Mouse (Mus musculus) right cerebral cortex, postnatal 36 days (tissue): ENCODE data around the gene Atxn7l2.

Source experiments
- DNase-seq, 2 experiments: peaks; one replicate each; pipeline ENCODE4 v3.0.0; 2022; ENCODE audit warnings: low spot score in 2 of 2, mixed read lengths in 1 of 2

Gene Atxn7l2

DNA sequence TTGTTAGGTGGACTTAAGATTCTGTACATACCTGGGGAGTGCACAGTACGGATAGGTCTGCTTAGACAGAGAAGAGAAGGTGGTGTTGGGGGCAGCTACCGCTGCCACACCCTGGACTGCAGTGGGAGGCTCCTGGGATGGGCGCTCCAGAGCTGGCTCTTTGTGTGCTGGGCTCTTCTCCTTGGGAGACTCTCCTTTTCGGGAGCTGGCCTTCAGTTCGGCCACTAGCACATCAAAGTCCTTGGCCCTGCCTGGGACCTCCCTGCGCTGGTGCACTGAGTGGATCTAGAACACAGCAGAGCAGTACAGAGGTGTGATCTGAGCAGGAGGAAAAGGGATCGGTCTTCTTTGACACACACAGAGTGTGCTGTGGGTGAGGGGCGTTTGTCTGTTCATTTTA, 5.1 kb downstream of the Atxn7l2 start:
- no peak for DNase-seq

DNA sequence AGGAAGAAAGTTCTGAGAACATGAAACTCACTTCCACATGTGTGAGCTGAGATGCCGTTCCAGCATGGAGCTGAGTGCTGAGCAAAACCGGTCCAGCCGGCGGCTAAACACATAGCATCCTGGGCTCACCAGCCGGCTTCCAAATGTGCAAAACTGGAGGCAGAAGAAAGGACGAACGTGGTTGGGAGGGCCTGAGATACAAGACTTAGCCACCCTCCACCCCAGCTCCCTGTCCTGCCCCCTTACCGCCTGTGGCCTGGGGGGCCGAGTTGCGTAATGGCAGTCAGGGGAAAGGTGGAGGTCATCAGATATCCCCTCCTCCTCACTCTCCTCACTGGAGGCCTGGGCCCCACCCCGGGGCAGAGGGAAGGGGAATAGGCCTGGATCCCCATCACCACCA, 6.3 kb downstream of the Atxn7l2 start:
- no peak for DNase-seq

DNA sequence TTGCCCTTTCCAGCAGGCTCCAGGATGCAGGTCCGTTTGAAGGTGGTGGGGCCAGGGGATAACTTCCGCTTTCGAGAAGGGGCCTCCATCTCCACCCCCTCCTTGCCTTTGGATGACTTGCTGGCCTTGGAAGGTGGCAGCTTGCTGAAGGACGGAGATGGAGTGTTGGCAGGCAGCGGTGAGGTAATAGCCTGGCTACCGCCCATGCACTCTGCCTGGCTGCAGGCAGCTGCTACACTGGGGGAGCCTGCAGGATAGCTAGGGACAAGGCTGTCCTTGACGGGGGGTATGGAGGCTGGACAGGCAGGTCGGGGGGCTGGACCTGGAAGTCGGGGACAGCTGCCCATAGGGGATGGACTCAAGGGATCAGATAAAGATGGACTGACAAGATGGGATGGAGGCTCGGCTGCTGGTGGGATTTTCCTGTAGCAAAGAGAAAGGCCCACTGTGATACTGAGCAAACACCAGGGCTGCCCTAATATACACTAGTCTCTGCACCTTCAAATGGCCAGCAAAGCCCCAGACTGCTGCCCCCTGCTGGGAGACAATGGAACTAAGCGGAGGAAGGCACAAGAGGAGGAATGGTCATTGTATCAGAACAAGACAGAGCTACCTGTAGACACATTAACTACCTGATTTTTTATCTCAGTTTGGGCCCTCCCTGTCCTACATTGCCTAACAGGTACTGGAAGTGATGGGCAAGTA, 7.0 kb downstream of the Atxn7l2 start:
- peak in 1 of 2 experiments; percentile 72 for DNase-seq

DNA sequence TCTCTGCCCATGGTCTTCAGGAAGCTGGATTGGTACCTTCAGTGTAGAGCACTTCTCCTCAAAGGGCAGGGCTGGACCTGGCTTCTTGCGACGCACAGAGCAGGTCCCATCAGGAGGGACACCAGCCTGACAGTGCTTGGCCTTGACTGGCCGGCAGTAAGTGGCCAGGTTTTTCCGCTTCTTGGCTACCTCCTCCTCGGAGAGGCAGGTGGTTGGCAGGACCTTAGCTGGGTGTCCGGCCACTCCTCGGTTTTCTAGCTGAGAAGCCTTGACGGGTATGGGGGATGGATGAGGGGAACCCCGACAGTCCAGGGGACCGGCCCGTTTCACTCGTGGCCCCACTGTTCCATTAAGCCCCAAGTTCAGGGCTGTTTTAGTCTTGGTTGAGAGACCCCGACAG, 7.5 kb downstream of the Atxn7l2 start:
- no peak for DNase-seq

DNA sequence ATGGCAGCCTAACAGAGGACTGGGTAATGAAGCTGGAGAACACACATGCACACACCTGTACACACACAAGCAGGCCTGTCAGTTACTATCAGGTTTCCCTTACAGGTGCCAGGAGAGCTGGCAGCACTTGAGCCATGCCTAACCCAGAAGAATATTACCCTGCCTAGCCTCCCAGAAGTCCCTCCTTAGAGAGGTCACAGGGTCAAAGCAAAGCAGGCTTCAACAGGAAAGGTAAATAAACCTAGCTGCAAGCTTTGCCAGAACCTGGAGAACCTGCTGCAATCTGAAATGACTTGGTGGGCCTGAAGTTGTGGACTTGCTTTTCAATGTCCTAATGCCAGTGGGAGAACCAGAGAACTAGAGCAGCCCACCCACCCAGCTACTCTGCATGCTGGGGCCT, 8.2 kb downstream of the Atxn7l2 start:
- no peak for DNase-seq

DNA sequence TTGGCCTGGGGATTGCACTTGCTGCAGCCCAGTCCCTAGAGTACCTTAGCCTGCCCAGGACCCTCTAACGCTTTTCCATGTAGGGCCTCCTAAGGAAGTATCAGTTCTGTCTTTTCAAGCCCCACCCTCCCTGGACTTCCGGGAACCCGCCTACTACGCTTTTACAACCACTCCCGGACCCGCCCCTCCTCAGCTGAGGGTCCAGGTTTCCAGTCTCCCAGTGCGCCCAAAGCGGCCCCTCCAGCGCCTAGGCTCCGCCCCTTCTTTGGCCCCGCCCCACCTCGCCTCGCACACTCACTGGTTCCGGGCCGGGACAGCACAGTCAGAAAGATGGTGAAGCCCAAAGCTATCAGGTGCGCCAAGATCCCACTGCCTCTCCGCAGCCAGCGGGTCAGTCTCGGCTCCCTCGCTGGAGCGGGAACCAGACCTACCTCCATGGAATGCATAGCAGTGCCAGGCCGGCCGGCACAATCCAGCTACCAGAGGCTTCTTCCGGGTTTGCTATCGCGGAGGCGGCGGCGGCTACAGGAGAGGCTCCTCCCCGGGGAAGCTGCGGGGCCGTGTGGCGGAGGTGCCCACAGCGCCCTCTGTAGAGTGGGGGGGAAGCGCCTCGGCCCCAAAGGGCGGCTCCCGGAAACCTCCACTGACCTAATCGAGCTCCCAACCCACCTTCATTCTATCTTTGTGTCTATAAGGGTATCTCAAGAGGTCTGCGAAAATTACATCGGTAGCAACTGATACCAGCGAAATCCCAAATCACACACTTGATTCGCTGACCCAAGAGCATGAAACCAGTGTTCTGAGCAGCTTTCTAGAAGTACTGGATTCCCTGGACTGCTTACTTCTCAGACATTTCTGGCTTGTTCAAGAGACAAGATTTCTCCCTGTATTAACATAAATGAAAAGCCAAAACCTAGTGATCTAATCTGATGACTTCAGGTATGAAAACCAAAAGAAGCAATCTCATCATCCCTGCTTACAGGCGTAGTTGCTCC, 10.1 kb downstream of the Atxn7l2 start, which contains the start of gene Cyb561d1:
Gene Cyb561d1, minus strand, starts transcription at position 884 of the 995 bp plus-strand sequence.
- peak; percentile 80 to 86 for DNase-seq

DNA sequence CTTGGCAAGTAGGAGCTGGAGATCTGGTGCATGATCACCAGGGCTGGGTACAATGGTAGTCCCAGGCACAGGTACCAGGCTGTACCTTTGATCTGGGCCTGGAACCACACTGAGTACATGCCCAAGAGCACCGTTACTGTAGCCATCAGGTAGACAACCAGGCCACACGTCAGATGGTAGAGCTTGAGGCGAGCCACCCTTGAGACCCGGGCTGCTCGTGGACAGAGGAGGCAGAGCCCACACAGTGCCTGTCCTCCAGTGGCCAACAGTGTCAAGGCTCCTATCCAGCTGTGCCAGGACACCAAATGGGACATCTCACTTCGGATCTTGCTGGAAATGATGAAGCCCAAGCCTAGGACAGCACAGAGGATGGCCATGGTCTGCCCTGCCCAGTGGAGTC, 11.5 kb downstream of the Atxn7l2 start:
- DNase-seq = no peak

DNA sequence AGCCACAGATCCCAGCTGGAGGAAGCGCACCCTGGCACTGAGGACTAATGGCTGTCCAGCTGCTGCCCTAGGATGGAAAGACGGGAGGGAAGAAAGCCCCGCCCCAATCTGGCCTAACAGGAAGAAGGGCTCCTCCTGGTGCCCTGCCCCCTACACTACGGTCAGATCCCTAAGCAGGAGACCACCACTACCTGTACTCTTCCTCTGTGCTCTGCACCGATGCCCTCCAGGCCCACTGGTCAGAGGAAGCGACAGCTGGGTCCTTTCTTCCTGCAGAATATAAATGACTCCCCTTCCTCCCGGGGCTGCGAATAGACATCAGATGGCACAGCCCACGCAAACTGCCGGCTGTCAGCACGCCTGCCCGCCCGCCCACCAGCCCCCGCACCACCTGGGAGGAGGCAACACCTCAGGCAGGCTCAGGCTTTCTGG, 13.7 kb downstream of the Atxn7l2 start:
- DNase-seq = peak; percentile 77 to 84

DNA sequence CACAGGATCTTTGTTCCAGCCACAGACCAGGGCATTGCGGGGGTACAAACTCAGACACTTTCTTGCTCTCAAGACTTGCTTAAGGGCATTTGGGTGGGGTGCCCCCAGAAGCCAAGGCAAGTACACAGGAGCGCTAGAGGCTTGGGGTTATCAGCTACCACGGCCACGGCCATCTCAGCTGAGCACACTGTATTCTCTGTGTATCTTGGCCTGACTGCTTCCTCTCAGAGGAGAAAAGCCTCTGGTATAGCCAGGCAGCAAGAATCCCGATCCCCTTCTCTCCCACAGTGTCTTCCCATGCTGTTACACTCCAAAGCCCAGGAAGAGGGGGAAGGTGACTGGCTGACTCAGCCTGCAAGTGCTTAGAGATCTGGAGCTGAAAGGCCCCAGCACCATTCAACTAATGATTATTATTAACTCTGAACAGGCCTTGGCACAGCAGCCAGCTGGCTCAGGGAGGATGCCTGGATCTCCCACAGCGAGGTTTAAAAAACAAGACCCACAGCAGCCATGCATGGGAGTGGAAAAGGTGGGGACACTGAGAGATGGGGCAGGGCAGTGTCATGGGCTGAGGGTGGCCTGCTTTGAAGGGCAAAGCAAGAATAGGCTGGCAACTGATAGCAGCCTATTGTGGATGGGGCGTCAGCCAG, 14.7 kb downstream of the Atxn7l2 start:
- DNase-seq = no peak

DNA sequence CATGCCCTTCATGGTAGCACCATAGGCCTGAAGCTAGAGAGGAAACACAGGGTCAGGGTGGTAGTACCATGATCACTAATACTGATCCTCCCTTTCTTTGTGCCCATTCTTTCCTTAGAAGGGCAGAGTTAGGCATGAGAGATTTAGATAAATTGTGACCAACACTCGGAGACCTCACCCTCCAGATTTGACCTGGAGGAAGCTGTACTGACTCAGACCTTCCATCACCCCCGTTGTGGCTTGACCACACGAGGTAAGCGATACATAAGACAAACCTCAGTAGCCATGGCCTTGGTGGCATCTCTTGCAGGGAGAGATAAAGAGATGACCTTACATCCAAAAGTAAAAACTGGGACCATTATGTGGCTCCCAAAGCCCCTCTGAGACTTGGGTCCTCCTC, 15.4 kb downstream of the Atxn7l2 start:
- no peak for DNase-seq

DNA sequence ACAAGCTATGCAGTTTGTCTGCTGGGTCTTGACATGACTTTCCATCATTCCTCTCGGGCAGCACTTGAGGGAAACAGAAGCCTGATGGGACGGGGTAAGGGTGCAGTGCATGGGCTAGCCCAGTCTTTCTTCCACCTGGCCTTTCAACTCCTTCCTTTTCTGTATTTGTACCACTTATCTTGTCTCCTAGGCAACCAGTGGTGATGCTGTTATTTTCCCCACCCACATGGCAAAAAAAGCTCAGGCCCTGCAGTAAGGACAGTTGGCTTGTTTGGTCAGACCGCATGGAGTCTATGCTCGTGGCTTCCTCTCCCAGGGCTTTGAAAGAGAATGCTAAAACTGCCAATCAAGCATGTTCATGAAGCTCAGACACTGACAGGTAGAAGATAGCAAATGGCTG, 17.0 kb downstream of the Atxn7l2 start:
- no peak for DNase-seq

DNA sequence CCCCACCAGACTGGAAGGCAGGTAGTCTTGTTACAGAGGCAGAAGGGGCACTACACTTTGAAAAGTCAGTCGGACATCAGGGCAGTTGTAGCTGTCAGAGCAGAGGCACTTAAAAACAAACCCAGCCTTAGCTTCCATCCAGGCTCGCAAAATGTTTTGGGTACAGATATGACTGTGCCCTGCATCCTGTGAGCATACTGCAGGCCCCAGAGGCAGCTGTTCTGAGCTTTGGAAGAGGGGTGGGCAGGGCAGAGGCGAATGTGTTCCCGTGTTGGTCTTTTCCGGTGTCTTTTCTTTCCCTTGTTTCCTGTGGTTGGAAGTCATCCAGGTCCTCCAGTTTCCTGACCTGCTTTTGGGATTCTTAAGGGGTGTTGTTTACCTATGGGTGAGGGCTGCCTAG, 20.8 kb downstream of the Atxn7l2 start:
- DNase-seq = no peak

DNA sequence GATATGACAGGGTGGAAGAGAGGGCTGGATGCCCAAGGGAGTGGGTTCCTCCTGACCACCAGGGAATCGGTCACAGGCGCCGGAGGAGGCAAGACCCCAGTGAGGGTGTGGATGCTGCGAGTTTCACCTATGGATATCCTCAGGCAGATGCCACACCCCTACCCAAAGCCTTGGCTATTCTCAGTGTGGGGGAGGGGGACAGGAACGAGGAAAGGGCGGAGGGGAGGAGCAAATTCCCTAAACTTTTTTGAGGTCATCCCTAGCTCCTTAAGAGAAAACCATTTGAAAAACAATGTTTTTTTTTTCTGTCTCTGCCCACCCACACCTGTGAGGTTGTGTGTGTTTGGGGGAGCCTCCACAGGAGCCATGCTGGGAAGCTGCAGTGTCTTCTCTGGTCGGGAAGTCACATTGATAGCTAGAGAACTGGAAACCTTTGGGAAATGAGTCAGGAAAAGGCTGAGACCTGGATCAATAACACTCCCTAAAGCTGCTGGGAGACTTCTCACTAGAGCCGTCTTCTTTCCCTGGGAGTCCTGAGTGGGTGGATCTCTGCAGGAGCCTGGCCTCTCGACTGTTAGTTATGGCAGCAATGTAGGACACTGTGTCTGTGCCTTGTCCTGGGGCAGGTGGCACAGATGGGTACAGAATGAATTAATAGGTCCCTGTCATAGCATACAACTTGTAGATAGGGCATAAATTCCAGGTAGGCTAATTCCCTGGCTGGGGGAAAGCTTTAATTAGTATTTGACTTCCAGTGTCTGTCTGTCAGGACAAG, 21.8 kb downstream of the Atxn7l2 start:
- DNase-seq = no peak

DNA sequence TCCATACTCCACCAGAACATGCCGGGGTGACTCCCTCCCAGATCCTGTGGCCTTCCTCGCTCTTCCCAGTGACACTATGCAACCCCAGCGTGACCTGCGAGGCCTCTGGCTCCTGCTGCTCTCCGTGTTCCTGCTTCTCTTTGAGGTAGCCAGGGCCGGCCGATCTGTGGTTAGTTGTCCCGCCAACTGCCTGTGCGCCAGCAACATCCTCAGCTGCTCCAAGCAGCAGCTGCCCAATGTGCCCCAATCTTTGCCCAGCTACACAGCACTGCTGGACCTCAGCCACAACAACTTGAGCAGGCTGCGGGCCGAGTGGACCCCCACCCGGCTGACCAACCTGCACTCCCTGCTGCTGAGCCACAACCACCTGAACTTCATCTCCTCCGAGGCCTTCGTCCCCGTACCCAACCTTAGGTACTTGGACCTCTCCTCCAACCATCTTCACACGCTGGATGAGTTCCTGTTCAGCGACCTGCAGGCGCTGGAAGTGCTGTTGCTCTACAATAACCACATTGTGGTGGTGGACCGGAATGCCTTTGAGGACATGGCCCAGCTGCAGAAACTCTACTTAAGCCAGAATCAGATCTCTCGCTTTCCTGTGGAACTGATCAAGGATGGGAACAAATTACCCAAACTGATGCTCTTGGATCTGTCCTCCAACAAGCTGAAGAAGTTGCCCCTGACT, 23.5 kb downstream of the Atxn7l2 start:
- no peak for DNase-seq

DNA sequence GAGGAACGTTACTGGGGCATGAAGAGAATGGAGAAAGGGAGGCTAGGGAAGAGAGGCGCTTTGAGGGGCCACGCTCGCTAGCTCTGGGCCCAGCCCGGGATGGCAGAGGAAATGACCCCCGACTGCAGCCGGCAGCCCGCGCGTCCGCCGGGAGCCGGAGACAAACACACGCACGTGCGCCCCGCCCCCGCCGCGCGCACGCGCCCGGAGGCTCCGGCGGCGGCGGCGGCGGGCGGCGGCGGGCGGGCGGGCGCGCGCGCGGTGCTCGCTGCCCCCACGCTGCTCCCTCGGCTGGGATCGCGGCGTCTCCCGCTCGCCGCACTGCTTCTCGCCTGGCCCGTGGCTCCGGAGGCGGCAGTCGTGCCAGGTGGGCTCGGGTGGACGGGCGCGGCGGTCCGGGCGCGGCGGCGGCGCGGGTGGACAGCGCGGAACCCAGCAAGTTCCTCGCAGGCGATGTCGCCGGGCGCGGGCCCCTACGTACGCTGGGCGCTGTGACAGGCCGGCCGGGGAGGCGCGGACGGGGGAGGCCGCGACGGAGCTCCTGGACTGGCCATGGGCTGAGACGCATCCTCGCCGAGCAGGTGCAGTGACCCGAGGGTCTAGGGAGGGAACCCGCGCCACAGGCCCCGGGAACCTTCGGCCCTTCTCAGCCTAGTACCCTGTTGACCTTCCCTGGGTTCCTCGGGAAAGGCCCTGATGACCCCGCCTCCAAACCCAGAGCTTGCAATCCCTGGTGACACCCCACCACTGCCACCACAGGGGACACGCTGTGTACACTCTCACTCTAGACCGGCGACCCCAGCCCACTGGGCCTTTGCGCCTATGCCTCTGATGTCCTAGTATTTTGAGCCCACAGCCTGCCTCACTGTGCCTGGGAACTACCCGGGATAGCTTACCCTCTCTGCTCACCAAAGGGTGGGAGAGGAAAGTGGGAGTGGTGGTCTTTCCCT, 24.4 kb downstream of the Atxn7l2 start, which contains the start of gene Amigo1:
Gene Amigo1, plus strand, starts transcription at position 238 of the 950 bp plus-strand sequence.
- no peak for DNase-seq

DNA sequence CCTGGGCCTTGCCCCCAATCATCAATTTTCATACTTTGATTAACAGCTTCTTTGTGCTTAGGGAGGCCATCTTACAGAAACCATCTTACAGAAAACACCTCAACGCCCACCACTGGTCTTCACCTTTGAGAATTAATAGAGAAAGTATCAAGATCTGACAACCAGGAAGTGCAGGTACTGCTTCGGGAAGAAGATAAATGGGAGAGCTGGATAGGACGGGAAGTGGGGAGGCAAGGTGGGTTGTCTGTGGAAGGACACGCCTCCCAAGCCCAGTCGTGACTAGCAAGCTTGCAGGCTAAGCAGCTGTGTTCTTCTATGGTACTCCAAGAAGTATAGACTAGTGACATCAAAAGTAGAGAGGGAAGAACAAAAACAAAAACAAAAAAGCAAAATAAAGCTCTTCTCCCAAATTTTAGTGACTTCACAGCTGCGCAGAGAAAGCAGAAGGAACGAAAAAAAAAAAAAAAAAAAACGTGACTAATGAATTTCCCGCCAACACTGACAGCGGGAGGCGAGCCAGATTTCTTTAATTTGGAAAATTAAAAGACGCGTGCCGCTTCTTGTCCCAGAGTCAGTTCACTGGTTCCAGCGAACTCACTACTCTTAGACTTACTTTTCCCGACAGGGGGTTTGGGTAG, 25.2 kb downstream of the Atxn7l2 start:
- no peak for DNase-seq

DNA sequence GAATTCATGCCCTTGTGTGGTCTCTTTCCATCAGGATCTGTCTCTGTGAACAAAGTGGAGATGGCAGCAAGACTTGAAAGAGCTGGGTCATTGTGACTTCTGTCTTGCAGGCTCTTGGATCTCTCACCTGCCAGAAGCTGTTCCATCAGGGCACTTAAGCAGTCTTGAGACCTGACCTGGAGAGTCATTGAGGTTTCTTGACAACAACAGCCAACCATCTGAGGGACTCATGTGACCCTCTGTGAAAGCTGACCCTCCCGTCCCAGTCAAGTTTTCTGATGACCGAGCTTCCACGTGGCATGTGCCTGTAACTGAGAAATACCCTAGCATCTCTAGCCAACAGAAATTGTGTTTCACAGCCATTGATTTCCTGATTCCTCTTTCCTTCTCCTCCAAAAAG, 26.0 kb downstream of the Atxn7l2 start:
- no peak for DNase-seq

DNA sequence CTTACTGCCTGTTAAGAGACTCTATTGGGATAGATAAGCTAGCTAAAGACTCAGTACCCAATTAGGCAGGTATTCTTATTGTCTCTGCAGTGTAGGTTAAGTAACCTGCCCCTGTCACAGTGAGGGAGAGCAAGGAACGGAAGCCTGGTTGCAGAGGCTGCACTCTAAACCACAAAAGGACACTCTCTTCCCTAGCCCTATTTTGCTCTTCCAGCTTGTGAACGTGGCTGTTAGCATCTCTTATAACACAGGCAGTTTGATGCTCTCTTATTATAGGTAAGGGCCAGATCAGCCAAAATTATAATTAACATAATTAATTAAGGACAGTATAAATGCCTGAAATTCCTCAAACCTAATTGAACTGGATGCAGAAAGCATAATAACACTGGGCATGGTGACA, 30.2 kb downstream of the Atxn7l2 start:
- no peak for DNase-seq
